Mouse (Mus musculus): Measurements from ENCODE around the gene Rhou. TPM values are rescaled to one million over a fixed set of nuclear protein-coding genes. Genes with fewer than 3 reads are reported as not detected.

Gene Rhou
- 10 to 100 TPM in 1 of 2 experiments, 1 to 10 TPM in 1; 4.1 to 35.4 TPM for polyA plus RNA-seq (2012; fragmentation: generic; extraction: Trizol)

DNA sequence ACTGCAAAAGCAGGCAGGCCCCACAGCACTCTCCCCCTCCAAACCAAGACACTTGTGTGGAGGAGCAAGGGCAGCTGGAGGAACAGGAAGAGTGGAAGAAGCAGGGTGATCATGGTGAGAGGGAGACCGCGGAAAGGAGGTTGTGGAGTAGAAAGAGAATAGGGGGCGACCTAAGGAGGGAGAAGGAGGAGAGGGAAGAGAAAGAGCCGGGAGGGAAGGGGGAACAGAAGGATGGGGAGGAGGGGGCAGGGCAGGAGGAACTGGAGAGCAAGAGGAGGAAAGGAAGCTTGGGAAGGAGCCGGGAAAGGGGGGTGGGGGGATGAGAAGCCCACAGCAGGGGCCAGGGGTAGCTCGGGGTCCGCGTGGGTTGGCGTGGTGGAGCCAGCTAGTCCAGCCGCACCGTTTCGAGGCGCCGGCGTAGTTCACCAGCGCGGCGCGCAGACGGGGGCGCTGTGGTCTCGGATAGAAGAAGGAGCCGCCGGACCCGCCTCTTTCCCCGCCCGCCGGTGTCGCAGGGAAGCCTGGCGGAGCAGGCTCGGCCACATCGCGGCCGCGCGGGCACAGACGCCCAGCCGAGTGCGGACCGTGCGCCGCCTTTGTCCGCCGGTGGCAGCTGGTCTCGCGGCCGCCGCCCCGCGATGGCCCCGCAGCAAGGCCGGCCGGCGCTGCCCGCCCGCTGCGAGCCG is at the start of gene Rhou:
Gene Rhou (plus strand): TSS at position 622 of the 686 bp plus-strand sequence.

Other genes with a start within 250 kb of the Rhou start
- gene Mc1r, start 246.8 kb upstream of the Rhou start, polyA plus RNA-seq (2012; fragmentation: generic; extraction: Trizol): under 1 TPM; 0.01 to 0.02 TPM
- 1 to 10 TPM; 3.2 to 9.8 TPM for gene Tubb3, start 242.5 kb upstream of the Rhou start, polyA plus RNA-seq (2012; fragmentation: generic; extraction: Trizol)
- gene Def8, start 230.4 kb upstream of the Rhou start, polyA plus RNA-seq (2012; fragmentation: generic; extraction: Trizol): 10 to 100 TPM; 18.9 to 32.1 TPM
- 10 to 100 TPM; 22.1 to 24.6 TPM for gene Afg3l1, start 176.0 kb upstream of the Rhou start, polyA plus RNA-seq (2012; fragmentation: generic; extraction: Trizol)
- gene Dbndd1, start 138.5 kb upstream of the Rhou start, polyA plus RNA-seq (2012; fragmentation: generic; extraction: Trizol): 1 to 10 TPM in 1 of 2 experiments, under 1 TPM in 1; 0.30 to 1.5 TPM
- 10 to 100 TPM; 24.0 to 45.5 TPM for gene Gas8, start 135.1 kb upstream of the Rhou start, polyA plus RNA-seq (2012; fragmentation: generic; extraction: Trizol)
- 10 to 100 TPM; 16.2 to 23.9 TPM for gene Rab4a, start 152.1 kb downstream of the Rhou start, polyA plus RNA-seq (2012; fragmentation: generic; extraction: Trizol)
- 1 to 10 TPM; 1.2 to 3.3 TPM for gene Ccsap, start 206.3 kb downstream of the Rhou start, polyA plus RNA-seq (2012; fragmentation: generic; extraction: Trizol)
- 1 to 10 TPM in 1 of 2 experiments, under 1 TPM in 1; 0.19 to 1.5 TPM for gene Acta1, start 240.8 kb downstream of the Rhou start, polyA plus RNA-seq (2012; fragmentation: generic; extraction: Trizol)

All from C3H10T1/2 (cell line).